Mouse (Mus musculus) heart, embryonic 12.5 days (tissue): ENCODE data around the gene Stxbp1. TPM values are rescaled to one million over a fixed set of nuclear protein-coding genes. Genes with fewer than 3 reads are reported as not detected.

Source experiments
- polyA plus RNA-seq: library from polyadenylated mRNA; unstranded; fragments of >200 nt; fragmentation: Nextera tagmentation; extraction: Ambion mirVana; gene quantifications from 2 replicates; pipeline ENCODE4 v1.2.1, GENCODE M21; 2016

The Stxbp1 gene
- polyA plus RNA-seq, 1 experiment from 2014 or later: 31.1 TPM

Other genes with a start within 250 kb of the Stxbp1 start
- gene St6galnac6, start 247.5 kb downstream of the Stxbp1 start, polyA plus RNA-seq: 31.6 and 35.3 TPM in 2 replicates
- gene Ak1, start 225.5 kb downstream of the Stxbp1 start, polyA plus RNA-seq: 285 and 294 TPM in 2 replicates
- 159 and 168 TPM in 2 replicates for gene Eng, start 200.7 kb downstream of the Stxbp1 start, polyA plus RNA-seq
- gene Fpgs, start 143.1 kb downstream of the Stxbp1 start, polyA plus RNA-seq: 18.7 and 20.3 TPM in 2 replicates
- gene Cdk9, start 134.2 kb downstream of the Stxbp1 start, polyA plus RNA-seq: 67.5 and 73.3 TPM in 2 replicates
- gene Sh2d3c, start 126.2 kb downstream of the Stxbp1 start, polyA plus RNA-seq: 35.4 and 36.0 TPM in 2 replicates
- not detected in 2 replicates for gene 6330409D20Rik, start 106.2 kb downstream of the Stxbp1 start, polyA plus RNA-seq
- gene Tor2a, start 90.0 kb downstream of the Stxbp1 start, polyA plus RNA-seq: 38.5 and 39.3 TPM in 2 replicates
- gene Ttc16, start 71.6 kb downstream of the Stxbp1 start, polyA plus RNA-seq: 0.09 and 0.24 TPM in 2 replicates
- 4.2 and 5.2 TPM in 2 replicates for gene Ptrh1, start 71.5 kb downstream of the Stxbp1 start, polyA plus RNA-seq
- gene Cfap157, start 62.8 kb downstream of the Stxbp1 start, polyA plus RNA-seq: 0.63 and 0.98 TPM in 2 replicates
- 62.0 and 64.4 TPM in 2 replicates for gene Fam129b, start 28.9 kb upstream of the Stxbp1 start, polyA plus RNA-seq
- 99.8 and 114 TPM in 2 replicates for gene Rpl12, start 114.3 kb upstream of the Stxbp1 start, polyA plus RNA-seq
- 11.1 and 11.8 TPM in 2 replicates for gene Lrsam1, start 114.4 kb upstream of the Stxbp1 start, polyA plus RNA-seq
- 19.7 and 20.0 TPM in 2 replicates for gene Slc2a8, start 134.8 kb upstream of the Stxbp1 start, polyA plus RNA-seq